Mouse (Mus musculus) heart, adult 2 months (tissue): ENCODE results near the gene Tmub1. TPM values are rescaled to one million over a fixed set of nuclear protein-coding genes. Genes with fewer than 3 reads are reported as not detected.

Source experiments
- DNase-seq, 2 experiments: peaks; one replicate each; pipeline ENCODE4 v3.0.0; 2021
- H3K27ac ChIP-seq: fragments of 200-600 bp; 2 replicates; pipeline ENCODE4 v1.8.1; 2022
- H3K27me3 ChIP-seq: fragments of 200-500 bp; 2 replicates; pipeline ENCODE4 v1.6.1; 2012; ENCODE audit warnings: mild to moderate bottlenecking, low read length, inconsistent platforms, mixed read lengths; ENCODE audit not compliant: control insufficient read depth, insufficient read depth
- H3K36me3 ChIP-seq: fragments of 200-500 bp; 2 replicates; pipeline ENCODE4 v1.6.1; 2012; ENCODE audit warnings: low read length, inconsistent platforms; ENCODE audit not compliant: control insufficient read depth, insufficient read depth
- H3K4me1 ChIP-seq: fragments of 200-500 bp; 2 replicates; pipeline ENCODE4 v1.6.1; 2011; ENCODE audit warnings: low read length; ENCODE audit not compliant: control insufficient read depth, insufficient read depth
- H3K4me3 ChIP-seq: fragments of 200-600 bp; 2 replicates; pipeline ENCODE4 v1.8.1; 2022
- H3K79me2 ChIP-seq: fragments of 200-500 bp; replicated peaks from 2 replicates; pipeline ENCODE4 v1.6.1; 2012; ENCODE audit warnings: mild to moderate bottlenecking, inconsistent platforms, low read length, moderate library complexity, mixed read lengths; ENCODE audit not compliant: control insufficient read depth, insufficient read depth
- H3K9ac ChIP-seq: fragments of 200-500 bp; 2 replicates; pipeline ENCODE4 v1.6.1; 2012; ENCODE audit warnings: low read depth, mild to moderate bottlenecking, control low read depth, inconsistent platforms, low read length, mixed read lengths
- CTCF ChIP-seq: fragments of 200-600 bp; IDR thresholded peaks from 2 replicates; pipeline ENCODE4 v1.8.1; 2022; ENCODE audit warnings: antibody characterized with exemption, mild to moderate bottlenecking, moderate library complexity
- EP300 ChIP-seq: fragments of 200-500 bp; IDR thresholded peaks from 2 replicates; pipeline ENCODE4 v1.6.1; 2011; ENCODE audit warnings: low read depth, low read length, control low read depth; ENCODE audit not compliant: insufficient read depth
- POLR2A ChIP-seq: fragments of 200-500 bp; IDR thresholded peaks from 2 replicates; pipeline ENCODE4 v1.6.1; 2011; ENCODE audit warnings: mild to moderate bottlenecking, low read depth, low read length, control low read depth; ENCODE audit not compliant: insufficient read depth
- WGBS: fragments of 180-500 bp; shearing (Covaris S2); methylation state at CpG from one replicate; pipeline ENCODE4 v1.1.7; 2018; 5-methylcytosine and 5-hydroxymethylcytosine counted together
- intact Hi-C: fragments of 180-260 bp; cut with DNase I; formaldehyde crosslinking; loops from one replicate; pipeline ENCODE4 v1.15.1; 2025
- polyA plus RNA-seq: library from polyadenylated mRNA; depleted of rRNA; stranded (reverse); fragments of >200 nt; gene quantifications from 2 replicates; pipeline ENCODE4 v1.2.3, GENCODE M21; 2012
- total RNA-seq, 2 experiments: library from RNA; stranded (reverse); gene quantifications; 2 replicates each; pipeline ENCODE4 v1.2.3; 2021

Tmub1 gene
- total and polyA plus RNA-seq, 3 experiments: 10.4 to 34.0 (median 13.9) TPM

DNA sequence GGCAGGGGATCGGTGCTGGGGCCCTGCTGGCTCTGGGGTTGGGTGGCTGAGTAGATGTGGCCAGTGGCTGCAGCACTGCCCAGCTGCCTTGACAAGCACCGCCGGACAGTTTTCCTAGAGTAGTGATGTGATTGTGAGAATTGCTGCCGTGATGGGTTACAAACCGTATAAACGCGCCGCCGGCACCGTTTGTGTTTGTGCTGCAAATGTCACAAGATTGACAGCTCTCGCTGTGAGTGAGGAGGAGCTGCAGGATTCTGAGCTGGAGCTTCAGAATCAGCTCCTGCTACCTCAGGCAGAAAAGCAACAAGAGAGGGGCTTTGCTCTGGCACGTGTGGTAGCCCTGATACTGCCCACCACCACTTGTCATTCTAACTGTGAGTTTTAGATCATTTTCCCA, 19.1 kb upstream of the Tmub1 start:
- H3K27me3 ChIP-seq: no peaks in the 10 kb centered on the region
- no peak overlapping the region for H3K27ac ChIP-seq
- WGBS: 75% methylated on average over 12 of the region's 12 CpGs
- no peak overlapping the region for H3K9ac ChIP-seq
- H3K36me3 ChIP-seq: no peaks in the 10 kb centered on the region
- intact Hi-C loops: no loop called here
- TF ChIP-seq CTCF (no peak), POLR2A (no peak), EP300 (no peak)
- no peak for DNase-seq
- peaks cover 11% of the 10 kb centered on the region for H3K79me2 ChIP-seq
- H3K4me1 ChIP-seq: peaks cover 9% of the 10 kb centered on the region
- H3K4me3 ChIP-seq: no peak overlapping the region

DNA sequence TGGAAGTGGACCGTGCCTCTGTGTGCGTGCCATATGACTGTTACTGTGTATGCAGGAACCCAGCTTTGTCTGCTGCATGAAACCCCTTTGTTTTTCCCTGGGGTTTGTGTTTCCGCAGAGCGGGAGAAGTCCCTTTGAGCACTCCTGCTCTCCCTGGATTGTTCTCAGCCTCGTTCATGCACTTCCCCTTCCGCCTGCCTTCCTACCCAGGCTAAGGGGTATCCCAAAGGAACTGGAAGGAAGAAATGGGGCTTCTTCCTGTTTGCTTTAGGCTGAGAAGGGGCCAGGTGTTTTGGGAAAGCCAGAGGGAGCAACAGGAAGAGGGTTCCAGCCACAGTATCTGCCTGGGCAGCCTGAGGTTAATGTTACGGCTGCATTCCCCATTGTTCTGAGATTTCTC, 8.0 kb upstream of the Tmub1 start:
- peak overlapping the region; percentile 43 for H3K27ac ChIP-seq
- intact Hi-C loops: loop anchor here (2.0 kb wide), 1 partner anchor 15 kb away; no protein-coding TSS in a partner anchor
- no peak overlapping the region for H3K9ac ChIP-seq
- no peaks in the 10 kb centered on the region for H3K36me3 ChIP-seq
- peaks cover 10% of the 10 kb centered on the region for H3K79me2 ChIP-seq
- no peak overlapping the region for H3K4me3 ChIP-seq
- no peaks in the 10 kb centered on the region for H3K27me3 ChIP-seq
- DNase-seq: no peak
- H3K4me1 ChIP-seq: peaks cover 24% of the 10 kb centered on the region
- TF ChIP-seq POLR2A: no peak
- TF ChIP-seq EP300: no peak
- no peak for TF ChIP-seq CTCF
- WGBS: 42% methylated on average over 7 of the region's 7 CpGs

DNA sequence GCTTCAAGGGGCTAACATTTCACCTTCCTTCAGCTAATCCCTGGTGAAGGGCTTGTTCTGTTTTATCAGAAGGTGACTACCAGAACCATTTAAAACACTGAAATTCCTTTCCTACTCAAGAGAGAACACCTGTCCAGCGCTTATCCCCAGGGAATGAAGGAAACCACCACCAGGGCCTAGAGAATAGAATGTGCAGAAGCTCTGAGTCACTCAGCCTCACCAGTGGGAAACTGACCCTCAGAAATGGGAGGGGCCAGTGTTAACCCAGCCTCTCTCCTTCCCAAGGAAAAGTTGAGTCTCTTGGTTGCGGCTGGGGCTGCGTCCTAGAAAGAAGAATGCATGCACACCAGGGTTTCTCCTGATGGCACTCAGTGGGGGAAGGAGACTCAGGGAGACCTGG, 7.4 kb upstream of the Tmub1 start:
- H3K27me3 ChIP-seq: no peaks in the 10 kb centered on the region
- H3K27ac ChIP-seq: peak overlapping the region; percentile 43
- intact Hi-C loops: loop anchor here (2.0 kb wide), 1 partner anchor 16 kb away; no protein-coding TSS in a partner anchor
- H3K79me2 ChIP-seq: peaks cover 10% of the 10 kb centered on the region
- H3K9ac ChIP-seq: no peak overlapping the region
- 54% methylated on average over 3 of the region's 3 CpGs for WGBS
- TF ChIP-seq POLR2A (no peak), EP300 (no peak), CTCF (no peak)
- DNase-seq: no peak
- H3K4me1 ChIP-seq: peaks cover 24% of the 10 kb centered on the region
- no peak overlapping the region for H3K4me3 ChIP-seq
- H3K36me3 ChIP-seq: no peaks in the 10 kb centered on the region

DNA sequence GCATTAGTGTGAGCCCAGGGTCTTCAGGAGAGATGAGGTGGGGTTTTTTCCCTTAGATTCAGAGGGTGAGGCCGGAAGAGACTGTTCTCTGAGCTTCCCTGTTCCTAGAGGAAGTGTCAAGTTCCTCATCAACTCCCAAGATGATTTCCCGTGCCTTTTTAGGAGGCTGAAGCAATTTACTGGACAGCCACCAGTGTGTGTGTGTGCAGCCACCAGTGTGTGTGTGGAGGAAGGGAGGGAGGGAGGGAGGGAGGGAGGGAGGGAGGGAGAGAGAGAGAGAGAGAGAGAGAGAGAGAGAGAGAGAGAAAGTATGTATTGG, 6.3 kb upstream of the Tmub1 start:
- peaks cover 10% of the 10 kb centered on the region for H3K79me2 ChIP-seq
- peak overlapping the region; percentile 93 for H3K27ac ChIP-seq
- H3K36me3 ChIP-seq: no peaks in the 10 kb centered on the region
- peak in 1 of 2 experiments; percentile 30 for DNase-seq
- intact Hi-C loops: loop anchor here (2.0 kb wide), 1 partner anchor 17 kb away; no protein-coding TSS in a partner anchor
- H3K9ac ChIP-seq: no peak overlapping the region
- H3K4me1 ChIP-seq: peaks cover 24% of the 10 kb centered on the region
- TF ChIP-seq EP300 (no peak), POLR2A (no peak), CTCF (no peak)
- 19% methylated on average over 2 of the region's 2 CpGs for WGBS
- H3K4me3 ChIP-seq: no peak overlapping the region
- H3K27me3 ChIP-seq: no peaks in the 10 kb centered on the region

DNA sequence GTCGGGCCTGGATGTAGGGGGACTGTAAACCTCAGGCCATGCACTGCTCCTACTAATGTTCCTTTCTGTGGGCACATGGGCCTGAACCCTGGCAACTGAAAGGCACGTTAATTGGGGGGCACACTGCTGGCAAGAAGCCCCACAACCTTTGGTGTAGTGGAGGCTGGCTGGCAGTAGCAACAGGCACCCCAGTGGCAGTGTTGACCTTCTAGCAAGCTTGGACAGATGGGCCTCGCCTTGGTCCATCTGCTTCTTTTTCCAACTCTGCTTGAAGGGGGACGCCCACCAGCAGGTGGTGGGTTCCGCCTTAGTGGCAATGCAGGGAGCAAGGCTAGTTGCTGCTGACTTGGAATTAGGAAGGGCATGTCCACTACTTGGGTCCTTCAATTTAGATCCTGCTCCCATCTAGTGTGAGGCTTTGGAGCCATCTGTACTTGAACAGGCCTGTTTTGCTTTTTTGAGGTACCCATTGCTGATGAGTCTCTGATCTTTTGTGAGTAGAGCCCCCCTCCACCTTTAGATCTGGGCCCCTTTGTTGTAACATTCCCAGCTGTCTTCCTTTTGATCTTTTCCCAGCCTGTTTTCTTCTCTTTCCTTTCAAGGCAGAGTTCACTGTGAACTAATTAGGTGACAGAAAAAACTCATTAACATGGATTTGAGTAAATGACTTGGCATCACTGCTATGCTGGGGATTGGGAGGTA, 5.8 kb upstream of the Tmub1 start:
- peak overlapping the region; percentile 93 for H3K27ac ChIP-seq
- H3K9ac ChIP-seq: peak overlapping the region; percentile 90
- intact Hi-C loops: no loop called here
- peak overlapping the region; percentile 70 for H3K4me3 ChIP-seq
- 25% methylated on average over 5 of the region's 5 CpGs for WGBS
- H3K4me1 ChIP-seq: peaks cover 24% of the 10 kb centered on the region
- peaks cover 10% of the 10 kb centered on the region for H3K79me2 ChIP-seq
- DNase-seq: no peak
- no peaks in the 10 kb centered on the region for H3K27me3 ChIP-seq
- TF ChIP-seq POLR2A (no peak), CTCF (no peak), EP300 (no peak)
- no peaks in the 10 kb centered on the region for H3K36me3 ChIP-seq

DNA sequence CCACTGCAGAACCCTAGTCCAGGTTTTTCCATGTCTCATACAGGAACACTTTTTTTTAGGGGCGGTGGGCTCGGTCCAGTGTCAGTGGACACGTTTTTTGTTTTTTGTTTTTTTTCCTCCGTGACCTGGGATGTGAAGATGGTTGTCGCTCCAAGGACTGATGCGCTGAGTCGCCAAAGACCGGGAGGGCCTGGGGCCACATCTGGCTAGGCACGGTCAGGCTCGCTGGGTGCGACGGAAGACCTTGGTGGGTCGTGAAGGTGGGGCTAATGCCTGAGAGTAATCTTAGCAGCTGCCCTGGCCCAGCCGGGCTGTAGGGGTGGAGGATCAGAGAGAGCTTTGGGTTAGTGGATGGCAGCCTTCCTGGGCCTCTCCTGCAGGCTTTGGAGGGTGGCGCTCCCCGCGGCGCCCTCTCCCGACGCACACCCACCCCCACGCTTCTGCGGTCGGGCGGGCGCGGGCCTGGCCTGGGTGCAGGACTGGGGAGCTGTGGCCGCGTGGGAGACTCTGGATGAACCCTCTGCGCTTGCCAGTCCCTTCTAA, 5.1 kb upstream of the Tmub1 start:
- Histone ChIP-seq H3K27ac (peak overlapping the region; percentile 93), H3K4me1 (peaks cover 27% of the 10 kb centered on the region), H3K4me3 (peak overlapping the region; percentile 70), H3K79me2 (peaks cover 9% of the 10 kb centered on the region), H3K36me3 (no peaks in the 10 kb centered on the region), H3K27me3 (no peaks in the 10 kb centered on the region), H3K9ac (peak overlapping the region; percentile 90)
- 2% methylated on average over 29 of the region's 29 CpGs for WGBS
- DNase-seq: peak; percentile 49 to 57
- no peak for TF ChIP-seq POLR2A
- no peak for TF ChIP-seq EP300
- TF ChIP-seq CTCF: peak; percentile 19
- intact Hi-C loops: no loop called here
